Mouse (Mus musculus) heart, postnatal 0 days (tissue): ENCODE measurements around the gene Usp21.

Source experiments
- CTCF ChIP-seq: IDR thresholded peaks from 2 replicates; pipeline ENCODE4 v1.5.1; 2016; ENCODE audit warnings: antibody characterized with exemption, control low read depth, low read depth
- EP300 ChIP-seq: IDR thresholded peaks from 2 replicates; pipeline ENCODE4 v1.6.1; 2016; ENCODE audit warnings: antibody characterized with exemption, low read depth

DNA sequence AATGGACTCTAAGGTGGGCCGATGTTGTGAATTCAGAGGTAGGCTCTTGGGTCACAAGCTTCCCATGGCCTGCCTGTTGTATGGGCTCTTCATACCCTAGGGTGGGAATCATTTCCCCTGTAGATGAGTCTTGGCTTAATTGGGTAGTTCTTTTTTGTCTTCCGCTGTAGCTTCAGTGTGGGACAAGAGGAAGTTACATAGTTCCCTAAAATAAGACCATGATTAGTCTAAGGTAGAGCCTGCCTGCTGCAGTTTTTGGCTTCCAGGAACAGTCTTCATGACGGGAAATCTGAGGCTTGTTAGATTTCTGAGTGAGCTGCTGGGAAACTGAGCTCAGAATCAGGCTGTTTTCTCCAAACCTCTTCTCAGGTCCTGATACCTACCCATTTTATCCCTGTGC is 15.7 kb downstream of the Usp21 start:
- no peak for TF ChIP-seq CTCF
- no peak for TF ChIP-seq EP300
